Mouse (Mus musculus) midbrain, embryonic 11.5 days (tissue): ENCODE measurements around the gene Rragd. TPM values are rescaled to one million over a fixed set of nuclear protein-coding genes. Genes with fewer than 3 reads are reported as not detected.

ENCODE experiments used
- ATAC-seq: fragments of 200-750 bp; cut with Nextera tagmentation; 2 replicates; pipeline ENCODE4 v1.8.0; 2017; ENCODE audit warnings: moderate TSS enrichment, moderate library complexity; ENCODE audit not compliant: low FRiP score
- DNase-seq: peaks from one replicate; pipeline ENCODE4 v3.0.0; 2015; ENCODE audit warnings: low spot score; ENCODE audit errors: missing footprints
- H3K27ac ChIP-seq: fragments of 300-500 bp; sonication (generic); 2 replicates; pipeline ENCODE4 v1.5.1; 2014; ENCODE audit warnings: low read depth, low read length
- H3K27me3 ChIP-seq: fragments of 300-500 bp; sonication (generic); 2 replicates; pipeline ENCODE4 v1.6.1; 2014; ENCODE audit warnings: mild to moderate bottlenecking, low read length, moderate library complexity, mixed read lengths; ENCODE audit not compliant: control insufficient read depth, insufficient read depth
- H3K36me3 ChIP-seq: fragments of 300-500 bp; sonication (generic); 2 replicates; pipeline ENCODE4 v1.6.1; 2014; ENCODE audit warnings: mild to moderate bottlenecking, low read length, moderate library complexity, mixed read lengths; ENCODE audit not compliant: control insufficient read depth, insufficient read depth
- H3K4me1 ChIP-seq: fragments of 300-500 bp; sonication (generic); 2 replicates; pipeline ENCODE4 v1.6.1; 2014; ENCODE audit warnings: low read length; ENCODE audit not compliant: control insufficient read depth, insufficient read depth
- H3K4me2 ChIP-seq: fragments of 300-500 bp; sonication (generic); 2 replicates; pipeline ENCODE4 v1.6.1; 2014; ENCODE audit warnings: mild to moderate bottlenecking, moderate library complexity
- H3K4me3 ChIP-seq: fragments of 300-500 bp; sonication (generic); 2 replicates; pipeline ENCODE4 v1.5.1; 2014; ENCODE audit warnings: low read depth, low read length
- H3K9ac ChIP-seq: fragments of 300-500 bp; sonication (generic); 2 replicates; pipeline ENCODE4 v1.6.1; 2014; ENCODE audit warnings: low read length
- H3K9me3 ChIP-seq: fragments of 300-500 bp; sonication (generic); 2 replicates; pipeline ENCODE4 v1.6.1; 2016; ENCODE audit warnings: low read length; ENCODE audit not compliant: control insufficient read depth
- WGBS: fragments of 180-500 bp; shearing (Covaris S2); extraction: QIAGEN DNeasy Blood & Tissue Kit; methylation state at CpG from one replicate; pipeline ENCODE4 v1.1.7; 2014; 5-methylcytosine and 5-hydroxymethylcytosine counted together
- polyA plus RNA-seq: library from polyadenylated mRNA; unstranded; fragments of >200 nt; fragmentation: Nextera tagmentation; extraction: Ambion mirVana; gene quantifications from 2 replicates; pipeline ENCODE4 v1.2.1, GENCODE M21; 2014

Gene Rragd
- polyA plus RNA-seq, 1 experiment from 2014 or later, result 32.9 TPM

- H3K27ac ChIP-seq, result no peak overlapping the region
- no peaks in the 10 kb centered on the region for H3K9me3 ChIP-seq
- no peak for DNase-seq
- no peak overlapping the region for H3K4me2 ChIP-seq
- ATAC-seq, result no peak
- H3K36me3 ChIP-seq, result peaks cover 13% of the 10 kb centered on the region
- H3K4me1 ChIP-seq, result no peaks in the 10 kb centered on the region
- H3K27me3 ChIP-seq, result no peaks in the 10 kb centered on the region
- no peak overlapping the region for H3K4me3 ChIP-seq
- 92% methylated on average over 11 of the region's 11 CpGs for WGBS
- H3K9ac ChIP-seq, result no peak overlapping the region
Measured at GRCm38 (mm10) chr4:33049601-33050000, 66.8 kb downstream of the Rragd start.

- no peak overlapping the region for H3K4me2 ChIP-seq
- H3K27me3 ChIP-seq, result no peaks in the 10 kb centered on the region
- DNase-seq (no peak), ATAC-seq (no peak)
- no peak overlapping the region for H3K4me3 ChIP-seq
- WGBS, result 94% methylated on average over 3 of the region's 3 CpGs
- peaks cover 4% of the 10 kb centered on the region for H3K36me3 ChIP-seq
- no peak overlapping the region for H3K27ac ChIP-seq
- H3K9ac ChIP-seq, result no peak overlapping the region
- no peaks in the 10 kb centered on the region for H3K9me3 ChIP-seq
- no peaks in the 10 kb centered on the region for H3K4me1 ChIP-seq
Measured at GRCm38 (mm10) chr4:33052055-33052454, 69.2 kb downstream of the Rragd start.

- ATAC-seq (no peak), DNase-seq (no peak)
- 87% methylated on average over 5 of the region's 5 CpGs for WGBS
- Histone ChIP-seq H3K4me2 (no peak overlapping the region), H3K27ac (no peak overlapping the region), H3K36me3 (peaks cover 4% of the 10 kb centered on the region), H3K9ac (no peak overlapping the region), H3K4me1 (no peaks in the 10 kb centered on the region), H3K4me3 (no peak overlapping the region), H3K27me3 (no peaks in the 10 kb centered on the region), H3K9me3 (no peaks in the 10 kb centered on the region)
Measured at GRCm38 (mm10) chr4:33052650-33053049, 69.8 kb downstream of the Rragd start.

- no peak overlapping the region for H3K4me3 ChIP-seq
- no peaks in the 10 kb centered on the region for H3K27me3 ChIP-seq
- H3K27ac ChIP-seq, result no peak overlapping the region
- H3K4me1 ChIP-seq, result no peaks in the 10 kb centered on the region
- H3K9me3 ChIP-seq, result no peaks in the 10 kb centered on the region
- H3K36me3 ChIP-seq, result peaks cover 4% of the 10 kb centered on the region
- ATAC-seq, result no peak
- H3K4me2 ChIP-seq, result no peak overlapping the region
- H3K9ac ChIP-seq, result no peak overlapping the region
- peak; percentile 60 for DNase-seq
Measured at GRCm38 (mm10) chr4:33054426-33054825, 71.6 kb downstream of the Rragd start.

GRCm38 (mm10) chr4:33056317-33056716 lies 73.5 kb downstream of the Rragd start:
- 81% methylated on average over 1 of the region's 1 CpGs for WGBS
- no peak for ATAC-seq
- Histone ChIP-seq H3K27ac (no peak overlapping the region), H3K27me3 (no peaks in the 10 kb centered on the region), H3K4me1 (no peaks in the 10 kb centered on the region), H3K4me3 (no peak overlapping the region), H3K9ac (no peak overlapping the region), H3K9me3 (no peaks in the 10 kb centered on the region), H3K36me3 (no peaks in the 10 kb centered on the region), H3K4me2 (no peak overlapping the region)
- DNase-seq, result no peak

GRCm38 (mm10) chr4:33057890-33058687 lies 75.3 kb downstream of the Rragd start:
- Histone ChIP-seq H3K36me3 (no peaks in the 10 kb centered on the region), H3K4me2 (no peak overlapping the region), H3K4me1 (no peaks in the 10 kb centered on the region), H3K27me3 (no peaks in the 10 kb centered on the region), H3K9ac (no peak overlapping the region), H3K9me3 (no peaks in the 10 kb centered on the region), H3K27ac (no peak overlapping the region), H3K4me3 (no peak overlapping the region)
- ATAC-seq (no peak), DNase-seq (no peak)
- WGBS, result 72% methylated on average over 11 of the region's 11 CpGs

- Histone ChIP-seq H3K36me3 (no peaks in the 10 kb centered on the region), H3K27ac (no peak overlapping the region), H3K9me3 (no peaks in the 10 kb centered on the region), H3K4me1 (no peaks in the 10 kb centered on the region), H3K27me3 (no peaks in the 10 kb centered on the region), H3K9ac (no peak overlapping the region), H3K4me2 (no peak overlapping the region), H3K4me3 (no peak overlapping the region)
- ATAC-seq (no peak), DNase-seq (no peak)
- WGBS, result 72% methylated on average over 7 of the region's 7 CpGs
Measured at GRCm38 (mm10) chr4:33061158-33061557, 78.3 kb downstream of the Rragd start.

- WGBS, result 90% methylated on average over 4 of the region's 4 CpGs
- H3K27me3 ChIP-seq, result no peaks in the 10 kb centered on the region
- no peak for ATAC-seq
Measured at GRCm38 (mm10) chr4:33062981-33063380, 80.1 kb downstream of the Rragd start, which contains the start of gene Gabrr2. Gene Gabrr2, plus strand, starts transcription at chr4:33062999.

GRCm38 (mm10) chr4:33064986-33065385 lies 82.1 kb downstream of the Rragd start:
- Histone ChIP-seq H3K27ac (no peak overlapping the region), H3K36me3 (no peaks in the 10 kb centered on the region), H3K9me3 (no peaks in the 10 kb centered on the region), H3K4me2 (no peak overlapping the region), H3K4me1 (no peaks in the 10 kb centered on the region), H3K9ac (no peak overlapping the region), H3K27me3 (no peaks in the 10 kb centered on the region), H3K4me3 (no peak overlapping the region)
- DNase-seq (no peak), ATAC-seq (no peak)
- 79% methylated on average over 6 of the region's 6 CpGs for WGBS

More at GRCm38 (mm10) chr4:33062981-33063380, 80.1 kb downstream of the Rragd start, which contains the start of gene Gabrr2:
- H3K4me2 ChIP-seq, result no peak within 1 kb of the TSS
- no peak within 1 kb of the TSS for H3K27ac ChIP-seq
- no peak for DNase-seq
- H3K9ac ChIP-seq, result no peak within 1 kb of the TSS
- no peaks in the 10 kb centered on the region for H3K4me1 ChIP-seq
- no peaks in the 10 kb centered on the region for H3K9me3 ChIP-seq
- no peak within 1 kb of the TSS for H3K4me3 ChIP-seq
- H3K36me3 ChIP-seq, result no peaks in the 10 kb centered on the region
